Mouse (Mus musculus): ENCODE measurements around the gene Slc25a45.

DNA sequence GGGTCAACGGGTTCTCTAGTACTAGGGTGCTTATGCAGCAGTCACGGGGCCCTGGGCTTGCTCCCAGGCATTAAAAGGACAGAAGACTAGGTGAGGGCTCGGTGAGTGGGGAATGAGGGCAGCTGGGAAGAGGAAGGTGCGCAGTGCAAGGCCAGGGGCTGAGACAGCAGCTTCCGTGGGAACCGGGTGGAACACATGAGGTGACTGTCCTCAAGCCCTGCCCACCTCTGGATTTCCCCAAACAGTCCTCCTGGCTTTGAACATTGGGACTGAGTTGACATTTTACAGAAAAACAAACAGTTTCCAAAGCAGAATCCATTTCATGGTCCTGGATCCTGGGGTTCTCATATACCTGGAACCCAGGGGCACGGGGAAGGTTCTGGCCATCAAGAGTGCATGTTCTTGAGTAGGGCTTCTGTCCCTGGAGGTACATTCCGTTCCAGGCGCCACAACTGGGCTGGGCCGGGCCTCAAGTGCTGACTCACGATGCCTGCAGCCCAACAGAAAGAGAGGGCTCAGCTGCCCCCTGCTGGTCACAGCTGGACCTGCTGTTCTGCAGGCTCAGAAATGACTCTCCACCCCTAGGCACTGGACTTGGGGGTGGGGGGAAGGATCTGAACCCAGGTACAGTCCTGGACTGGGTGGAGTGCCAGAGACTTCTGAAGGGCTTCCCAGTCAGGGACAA lies 27.6 kb upstream of the Slc25a45 start:
- TF ChIP-seq CTCF (IDR thresholded peaks at IDR 0.05; ENCODE audit: borderline replicate concordance, control insufficient read depth, extremely low read depth, insufficient read depth, low read length, poor library complexity) (peak; percentile 99), POLR2A (IDR thresholded peaks at IDR 0.05; ENCODE audit: control insufficient read depth, extremely low read depth, insufficient read depth, low read length, poor library complexity) (no peak; the same call in 1 of the 2 replicates)

Measured in thymus, adult 2 months (tissue).